Mouse (Mus musculus) forelimb bud, embryonic 11.5 days (tissue): ENCODE results near the gene Trpm8.

Source experiments
- DNase-seq: peaks from one replicate; pipeline ENCODE4 v3.0.0-alpha.2; 2012; ENCODE audit warnings: low read depth, low spot score

Gene Trpm8

DNA sequence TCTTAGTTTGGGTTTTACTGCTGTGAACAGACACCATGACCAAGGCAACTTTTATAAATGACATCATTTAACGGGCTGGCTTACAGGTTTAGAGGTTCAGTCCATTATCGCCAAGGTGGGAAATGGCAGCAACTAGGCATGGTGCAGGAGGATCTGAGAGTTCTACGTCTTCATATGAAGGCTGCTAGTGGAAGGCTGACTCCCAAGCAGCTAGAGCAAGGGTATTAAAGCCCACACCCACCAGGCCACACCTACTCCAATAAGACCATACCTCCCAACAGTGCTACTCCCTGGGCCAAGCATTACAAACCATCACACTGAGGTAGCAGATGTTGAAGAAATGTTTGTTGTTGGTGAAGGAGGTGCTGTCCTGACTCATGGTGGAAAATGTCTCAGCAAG lies 78.2 kb downstream of the Trpm8 start:
- no peak for DNase-seq

DNA sequence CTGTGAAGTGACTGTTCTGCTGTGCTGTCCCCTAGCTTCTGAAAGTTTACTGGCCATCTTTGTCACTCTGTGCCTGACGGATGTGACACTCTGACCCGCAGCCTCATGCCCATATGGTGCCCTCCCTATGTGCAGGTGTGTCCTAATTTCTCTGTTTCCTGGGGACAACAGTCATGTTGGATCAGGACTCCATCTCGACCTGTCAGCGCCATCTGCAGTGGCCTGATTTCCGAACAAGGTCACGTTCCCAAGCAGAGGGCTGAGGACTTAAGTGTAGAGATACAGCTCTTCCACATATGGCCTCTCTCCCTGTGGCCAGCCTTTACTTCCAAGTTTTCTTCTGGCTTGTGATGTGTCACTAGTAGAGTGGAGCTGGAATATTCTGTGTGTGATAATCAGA lies 79.2 kb downstream of the Trpm8 start:
- no peak for DNase-seq

DNA sequence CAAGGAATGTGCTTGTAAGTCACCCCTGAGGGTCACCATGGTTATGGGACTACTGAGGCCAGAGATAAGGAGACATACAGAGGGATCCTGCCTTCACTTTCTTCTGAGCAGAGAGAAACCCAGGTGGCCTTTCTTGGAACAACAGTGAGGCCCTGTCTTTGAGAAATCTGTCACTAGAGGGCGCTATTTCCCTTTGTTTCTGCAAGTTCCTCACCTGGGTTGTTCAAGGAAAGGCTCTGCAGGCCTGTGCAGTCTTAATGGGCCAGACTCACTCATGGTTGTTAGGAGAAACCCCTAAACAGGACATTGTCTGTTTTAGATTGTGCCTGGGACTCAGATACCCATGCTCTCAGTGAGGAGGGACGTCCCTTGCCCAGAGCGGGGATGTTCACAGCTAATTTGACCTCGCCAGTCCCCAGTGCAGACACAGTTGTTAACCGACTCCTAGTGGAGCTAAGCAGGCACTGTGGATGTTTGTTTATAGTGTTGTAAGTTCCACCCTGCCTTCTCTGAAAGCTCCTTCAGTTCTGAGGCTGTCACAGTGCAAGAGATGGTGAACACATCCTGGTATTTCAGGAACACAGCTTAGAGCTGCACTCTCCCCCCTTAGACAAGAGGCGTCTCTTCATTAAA lies 80.1 kb downstream of the Trpm8 start:
- peak; percentile 92 for DNase-seq

DNA sequence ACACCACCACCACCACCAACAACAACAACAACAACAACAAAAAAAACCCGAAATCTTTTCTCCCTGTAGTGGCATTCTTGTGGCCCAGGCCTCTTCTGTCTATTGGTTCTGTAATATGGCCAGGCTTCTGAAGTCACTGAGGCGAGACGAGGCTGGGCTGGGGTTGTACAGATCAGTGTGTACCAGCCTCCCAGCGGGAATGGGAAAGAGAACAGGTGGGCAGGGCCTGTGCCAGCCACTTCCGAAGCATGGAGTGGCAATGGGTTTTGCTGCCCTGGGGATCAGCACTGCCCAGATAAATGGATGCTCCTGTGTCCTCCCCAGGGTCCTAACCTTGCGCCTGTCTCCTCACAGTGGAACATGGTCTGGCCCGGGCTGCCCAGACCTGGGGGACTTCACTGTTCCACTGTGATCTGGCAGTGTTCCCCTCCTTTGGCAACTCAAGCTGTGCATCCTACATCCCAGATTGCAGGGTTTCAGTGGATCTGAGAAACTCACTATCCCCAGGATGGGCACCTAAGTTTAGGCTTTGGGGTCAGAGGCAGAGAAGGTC lies 80.7 kb downstream of the Trpm8 start:
- no peak for DNase-seq

DNA sequence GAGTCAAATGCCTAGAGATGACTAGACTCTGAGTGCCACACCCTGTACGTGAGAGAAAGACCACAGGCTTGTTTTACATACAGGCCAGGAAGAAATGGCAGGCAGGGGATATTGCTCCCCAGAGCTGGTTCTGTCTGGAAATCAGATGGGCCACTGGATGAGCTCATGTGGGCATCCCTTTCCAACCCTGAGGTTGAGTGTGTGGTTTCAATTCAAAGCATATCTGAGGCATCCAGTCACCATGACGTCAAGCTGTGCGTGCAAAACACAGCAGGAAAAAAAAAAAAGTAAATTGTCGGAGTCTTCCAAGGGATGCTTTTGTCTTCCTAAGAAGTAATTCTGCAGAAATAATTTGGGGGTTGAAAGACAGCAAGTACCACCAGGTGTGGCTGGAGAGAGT lies 83.6 kb downstream of the Trpm8 start:
- DNase-seq = no peak

DNA sequence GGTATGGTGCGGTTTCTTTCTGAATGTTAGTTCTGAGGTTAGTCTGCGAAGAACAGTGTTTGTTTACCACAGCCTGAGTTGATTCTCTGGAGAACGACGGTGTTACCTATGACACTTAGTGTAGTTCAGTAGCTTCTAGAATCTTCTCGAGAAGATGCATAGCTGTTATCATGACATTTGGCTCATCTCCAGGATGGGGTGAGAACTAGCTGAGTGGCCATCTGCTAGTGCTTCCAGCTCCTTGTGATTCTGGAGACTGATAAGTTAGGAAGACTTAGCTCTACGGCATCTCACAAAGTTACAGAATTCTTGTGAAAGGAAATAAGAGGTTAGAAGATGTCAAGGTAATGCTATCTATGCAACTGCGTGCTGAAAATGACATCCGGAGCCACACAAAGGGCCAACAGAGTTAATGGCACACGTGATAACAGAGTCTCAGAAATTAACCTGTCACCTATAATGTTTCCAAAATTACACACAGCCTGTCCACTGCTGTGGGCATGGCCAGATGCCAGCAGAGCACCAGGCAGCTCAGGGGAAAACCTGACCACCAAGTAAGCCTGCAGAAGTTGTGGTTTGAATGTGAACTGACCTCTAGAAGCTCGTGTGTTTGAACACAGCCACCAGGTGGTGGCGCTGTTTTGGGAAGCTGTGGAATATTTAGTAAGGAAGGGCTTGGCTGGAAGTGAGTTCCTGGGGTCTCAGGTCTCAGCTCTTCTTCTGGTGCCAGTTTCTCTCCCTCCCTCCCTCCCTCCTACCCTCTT lies 89.6 kb downstream of the Trpm8 start:
- no peak for DNase-seq

DNA sequence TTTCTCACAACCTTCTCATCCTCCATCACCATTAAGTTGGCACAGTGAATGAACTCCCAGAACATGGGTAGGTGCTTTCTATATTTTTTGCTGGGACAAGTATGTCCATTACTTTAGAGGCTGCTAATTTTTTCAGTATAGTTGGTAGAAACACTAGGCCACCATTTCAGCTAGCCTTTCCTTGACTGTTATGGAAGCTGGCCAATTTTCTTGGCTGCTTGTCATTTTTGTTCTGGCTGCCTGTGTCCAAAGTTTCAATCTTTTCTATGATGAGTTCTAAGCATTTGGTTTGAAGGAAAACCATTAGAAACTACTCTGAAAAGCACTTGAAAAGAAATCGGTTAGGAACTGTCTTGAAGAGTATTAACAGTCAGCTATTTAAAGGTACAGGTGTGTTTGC lies 101.0 kb downstream of the Trpm8 start:
- DNase-seq = no peak

DNA sequence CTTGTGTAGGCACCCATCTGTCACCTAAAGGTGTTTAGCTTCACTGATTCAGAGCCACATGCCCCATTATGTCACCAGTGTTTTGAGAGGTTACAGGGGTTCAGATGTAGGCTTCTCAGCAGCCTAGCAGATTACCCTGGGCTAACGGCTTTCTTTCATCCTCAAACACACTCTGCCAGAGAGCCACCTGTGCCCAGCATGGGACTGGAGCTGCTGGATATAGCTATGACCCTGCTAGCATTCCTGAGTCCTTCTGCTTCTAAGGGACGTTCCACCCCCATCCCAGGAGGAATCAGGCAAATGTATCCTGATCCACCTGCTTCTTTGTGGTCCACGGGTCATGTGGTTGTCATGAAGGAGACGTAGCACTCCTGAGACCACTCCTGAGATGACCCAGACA lies 114.2 kb downstream of the Trpm8 start:
- DNase-seq = no peak

DNA sequence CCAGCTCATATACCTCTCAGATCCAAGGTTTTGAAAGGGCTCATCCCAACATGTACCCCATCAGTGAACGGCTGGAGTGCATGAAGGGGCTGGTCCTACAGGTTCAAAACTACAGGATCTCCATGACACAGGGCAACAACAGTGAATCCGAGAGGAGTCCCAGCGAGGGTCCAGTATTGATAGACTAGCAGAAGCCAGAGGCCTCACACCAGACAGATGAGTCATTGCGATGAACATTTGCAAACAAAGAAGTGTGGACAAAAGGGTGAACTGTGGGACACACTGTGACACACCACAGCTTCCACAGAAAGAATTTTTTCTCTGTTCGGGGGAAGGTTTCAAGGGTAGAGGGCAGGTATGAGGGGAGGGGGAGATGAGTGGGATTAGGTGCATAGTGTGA lies 115.9 kb downstream of the Trpm8 start:
- no peak for DNase-seq

DNA sequence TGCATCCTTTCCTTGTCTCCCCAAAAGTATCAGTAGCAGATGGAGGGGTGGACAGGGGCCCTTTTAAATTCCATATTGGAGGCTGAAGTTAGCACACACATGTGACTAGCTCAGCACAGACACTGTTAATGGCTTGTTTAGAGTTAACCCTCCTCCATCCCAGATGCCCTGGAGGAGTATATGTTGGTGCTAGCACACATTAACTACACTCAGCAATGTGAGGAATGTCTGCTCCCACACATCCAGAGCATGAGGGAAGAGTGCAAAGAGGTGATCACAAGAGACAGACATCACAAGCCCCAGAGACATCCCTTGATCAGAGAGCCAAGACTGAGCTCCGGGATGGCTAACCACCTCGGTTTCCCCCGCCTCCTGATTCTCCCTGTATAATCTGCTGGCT lies 125.9 kb downstream of the Trpm8 start:
- DNase-seq = no peak

DNA sequence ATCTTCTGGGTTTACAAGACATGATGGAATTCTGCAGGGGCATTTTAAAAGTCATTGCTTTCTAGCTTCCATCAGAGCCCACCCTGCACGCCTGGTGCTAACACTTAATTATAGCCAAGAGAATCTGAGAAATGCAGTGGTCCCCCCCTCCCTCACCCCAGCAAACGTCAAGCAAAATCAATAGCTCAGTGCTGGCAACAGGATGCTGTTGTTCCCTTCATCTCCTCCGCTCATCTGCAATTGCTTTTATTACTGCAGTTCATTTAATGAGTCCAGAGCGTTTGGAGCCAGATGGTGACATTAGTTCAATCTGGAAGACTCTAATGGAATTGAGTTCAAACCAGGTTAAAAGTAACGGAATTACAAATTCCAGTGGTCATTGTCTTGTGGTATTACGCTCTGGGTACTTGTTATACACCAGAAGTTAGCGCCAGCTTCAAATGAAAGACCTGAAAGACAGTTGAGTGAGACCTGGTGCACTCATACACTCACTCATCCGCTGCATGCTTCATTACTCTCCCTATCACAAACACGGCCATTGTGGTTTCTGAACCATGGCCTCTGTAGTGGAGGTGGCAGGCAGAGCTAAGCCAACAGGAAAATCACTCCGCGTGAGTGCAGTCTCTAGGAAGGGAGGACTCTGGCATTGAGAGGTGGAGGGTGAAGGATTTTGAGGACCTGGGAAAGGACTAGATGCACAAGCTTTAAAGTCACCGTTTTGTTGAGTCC lies 128.8 kb downstream of the Trpm8 start:
- peak; percentile 19 for DNase-seq

DNA sequence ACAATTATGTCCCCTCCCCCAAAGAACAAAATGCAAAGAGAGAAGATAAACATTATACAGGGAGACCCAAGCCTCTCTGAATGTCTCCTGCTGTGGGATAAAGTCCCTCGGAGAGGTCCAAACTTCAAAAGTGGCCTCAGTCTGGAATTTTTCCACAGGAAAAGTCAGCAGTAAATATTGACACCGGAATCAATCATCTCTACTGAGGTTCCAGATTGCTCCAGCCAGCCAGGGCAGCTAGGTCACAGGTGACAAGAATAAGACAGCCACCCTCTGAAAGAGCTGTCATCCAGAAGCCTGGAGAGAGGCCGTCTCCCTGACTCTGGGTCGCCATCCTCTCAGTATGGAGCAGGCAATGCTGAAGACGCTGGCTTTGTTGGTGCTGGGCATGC lies 129.3 kb downstream of the Trpm8 start, which contains the start of gene Spp2:
Spp2 (plus strand) TSS at position 155 of the 392 bp plus-strand sequence.
- no peak for DNase-seq

DNA sequence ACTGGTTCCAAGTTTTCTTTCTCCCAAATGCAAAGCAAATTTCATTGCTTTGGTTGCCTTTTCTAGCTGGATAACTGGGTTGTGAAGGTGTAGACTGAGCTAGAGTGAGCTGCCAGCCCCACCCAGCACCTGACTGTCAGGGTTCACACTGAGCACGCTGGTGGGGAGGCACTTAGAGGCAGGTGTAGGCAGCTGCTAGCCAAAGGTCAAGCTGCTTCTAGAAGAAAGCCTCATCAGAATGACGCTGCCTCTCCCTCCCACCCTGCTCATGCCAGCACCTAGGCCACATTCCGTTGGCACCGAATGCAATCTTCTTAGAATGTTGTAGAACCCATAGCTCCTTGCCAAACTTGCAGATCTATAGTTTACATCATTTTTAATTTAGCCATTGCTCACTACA lies 130.9 kb downstream of the Trpm8 start:
- DNase-seq = no peak

DNA sequence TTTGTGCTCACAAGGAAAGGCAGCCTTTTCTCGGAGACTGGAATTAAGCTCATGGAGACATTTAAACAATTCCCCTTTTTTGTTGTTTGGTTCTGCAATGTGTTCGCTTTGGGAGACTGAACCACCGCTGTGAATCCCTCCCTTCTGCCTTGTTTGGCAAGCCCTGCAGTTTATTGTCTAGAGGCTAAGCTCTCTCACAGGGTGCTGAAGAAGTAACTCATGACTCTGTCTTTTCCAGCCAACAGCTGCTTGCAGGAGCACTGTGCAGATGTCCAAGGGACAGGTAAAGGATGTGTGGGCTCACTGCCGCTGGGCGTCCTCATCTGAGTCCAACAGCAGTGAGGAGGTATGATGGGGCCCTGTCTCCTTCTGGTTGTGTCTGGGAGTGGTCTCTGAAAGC lies 134.6 kb downstream of the Trpm8 start:
- no peak for DNase-seq

DNA sequence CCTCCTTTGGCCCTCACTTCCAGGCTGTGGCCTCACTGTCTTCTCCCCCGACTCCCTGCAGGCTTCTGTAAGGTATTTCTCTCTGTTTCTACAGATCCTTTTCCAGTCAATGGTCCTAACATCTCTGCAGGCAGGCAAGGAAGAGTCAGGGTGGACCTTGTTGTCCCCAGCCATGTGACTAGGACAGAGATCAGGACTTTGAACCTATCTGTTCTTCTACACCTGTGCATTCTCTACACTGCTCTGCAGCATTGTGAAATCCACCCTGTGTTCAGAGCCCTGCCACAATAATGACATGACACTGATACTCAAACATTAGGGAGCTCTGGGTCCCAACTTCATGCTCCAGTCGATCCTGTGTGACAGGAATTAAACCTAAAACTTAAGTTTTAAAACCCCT lies 141.5 kb downstream of the Trpm8 start:
- DNase-seq = no peak

DNA sequence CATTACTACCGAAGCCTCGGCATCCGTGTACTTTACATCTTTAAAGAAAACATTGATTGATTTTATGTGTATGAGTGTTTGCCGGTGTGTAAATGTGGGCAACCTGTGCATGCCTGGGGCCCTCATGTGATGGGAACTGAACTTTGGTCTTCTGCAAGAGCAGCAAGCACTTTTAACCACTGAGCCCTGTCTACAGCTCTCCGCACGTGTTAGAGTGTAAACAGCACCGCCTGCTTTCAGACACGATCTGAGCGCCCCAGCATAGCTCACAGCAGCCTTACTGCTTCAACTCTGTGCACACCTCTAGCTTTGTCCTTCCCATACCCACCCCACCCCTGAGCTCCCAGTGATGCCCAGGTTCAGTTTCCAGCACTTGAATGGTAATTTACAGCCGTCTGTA lies 144.6 kb downstream of the Trpm8 start:
- DNase-seq = no peak

DNA sequence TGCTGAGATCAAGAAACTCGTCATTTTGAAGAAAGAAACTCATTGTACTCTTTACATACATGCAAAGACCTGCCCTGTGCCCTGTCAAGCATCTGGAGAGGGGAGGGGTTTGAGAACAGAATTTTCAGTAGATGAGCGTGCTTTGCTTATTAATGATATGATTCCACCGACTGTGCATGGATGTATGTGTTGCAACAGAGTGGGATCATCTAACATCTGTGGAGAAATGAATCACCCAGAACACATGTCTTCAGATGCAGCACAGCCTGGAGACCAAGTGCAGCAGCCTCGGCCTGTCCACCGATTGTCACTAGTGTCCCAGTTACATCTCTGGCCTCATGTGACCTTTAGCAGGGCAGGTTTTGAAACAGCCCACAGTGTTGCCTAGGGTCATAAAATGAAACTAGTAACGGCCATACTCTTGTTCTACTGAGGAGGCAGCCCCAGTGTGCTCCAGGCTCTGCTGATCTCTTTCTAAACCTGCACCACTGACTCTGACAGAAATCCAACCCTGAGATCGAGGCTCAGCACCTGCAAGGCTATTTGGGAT lies 145.5 kb downstream of the Trpm8 start:
- no peak for DNase-seq

DNA sequence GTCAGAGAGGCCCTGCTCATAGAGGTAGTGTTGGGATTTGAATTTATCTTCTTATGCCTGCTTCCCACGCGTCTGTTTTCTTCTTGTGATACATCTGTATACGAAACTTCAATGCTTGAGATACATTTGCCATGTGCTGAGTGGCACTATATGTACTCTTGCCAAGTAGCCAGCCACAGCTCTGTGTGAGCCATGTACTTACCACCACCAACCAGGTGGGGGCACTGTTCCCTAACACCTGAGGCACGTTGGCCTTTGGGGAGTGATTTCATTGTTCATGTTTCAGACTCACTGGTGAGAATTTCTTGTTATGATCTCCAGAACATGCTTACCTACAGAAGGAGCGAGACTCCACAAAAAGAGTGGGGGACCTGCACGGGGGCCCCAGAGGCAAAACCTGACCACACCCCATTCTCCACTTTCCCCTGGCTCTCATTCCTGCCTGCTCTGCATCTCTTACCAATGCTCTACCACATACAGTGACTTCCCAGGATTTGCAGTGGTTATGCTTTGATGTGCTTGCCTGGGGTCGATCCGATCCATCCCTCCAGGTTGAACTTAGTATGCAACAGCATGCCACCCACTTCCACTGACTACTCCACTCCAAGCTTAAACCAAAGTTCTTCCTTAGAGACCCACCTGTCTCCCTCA lies 147.3 kb downstream of the Trpm8 start:
- DNase-seq = peak; percentile 82

DNA sequence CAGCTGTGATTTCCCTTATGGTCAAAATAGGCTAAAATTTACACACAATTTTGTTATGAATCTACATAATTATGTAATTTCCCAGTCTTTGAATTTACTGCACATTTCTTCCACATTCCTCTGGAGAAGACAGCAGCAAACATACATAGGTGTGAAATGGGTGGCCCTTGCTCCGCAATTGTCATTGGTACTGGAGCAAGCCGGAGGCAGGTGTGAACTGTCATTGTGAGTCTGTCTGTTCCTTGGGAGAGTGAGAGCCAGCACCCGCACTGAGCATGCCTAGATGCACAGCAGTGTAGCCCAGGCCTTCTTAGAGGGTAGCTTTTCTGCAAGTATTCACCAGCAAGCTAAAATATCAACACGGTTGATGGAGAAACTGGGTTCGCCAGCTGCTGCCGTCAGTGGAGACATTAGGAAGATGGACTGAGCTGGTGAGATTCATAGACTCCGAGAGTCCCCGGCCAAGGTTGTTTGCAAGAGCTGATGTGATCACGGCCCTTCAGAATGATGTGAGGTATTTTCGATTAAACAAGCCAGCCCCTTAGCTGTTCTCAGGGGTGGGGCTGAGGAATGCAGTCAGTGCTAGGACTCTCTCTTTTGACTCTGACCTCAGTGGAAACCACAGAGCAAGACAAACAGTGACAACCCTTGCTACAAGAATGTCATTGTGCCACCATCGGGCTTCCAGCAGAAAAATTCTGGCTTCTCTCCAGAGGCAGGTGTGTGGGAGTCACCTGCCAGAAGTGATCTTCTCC lies 150.7 kb downstream of the Trpm8 start:
- no peak for DNase-seq

DNA sequence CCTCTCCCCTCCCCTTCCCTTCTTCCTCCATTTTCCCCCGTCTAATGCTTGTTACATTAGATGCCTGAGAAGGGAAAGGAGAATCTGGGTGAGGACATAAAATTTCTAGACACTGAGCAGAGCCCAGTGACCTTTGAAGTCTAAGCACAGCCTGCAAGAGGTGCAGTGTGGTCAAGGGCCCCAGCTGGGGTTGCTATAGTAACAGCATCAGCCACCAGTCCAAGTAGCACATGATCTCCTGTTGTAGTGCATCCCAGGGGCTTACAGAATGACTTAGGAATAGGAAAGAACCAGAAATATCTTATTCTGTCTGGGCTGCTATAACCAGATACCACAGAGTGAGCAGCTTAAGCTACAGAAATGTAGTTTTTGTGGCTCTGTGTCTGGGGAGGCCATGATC lies 152.0 kb downstream of the Trpm8 start:
- no peak for DNase-seq

DNA sequence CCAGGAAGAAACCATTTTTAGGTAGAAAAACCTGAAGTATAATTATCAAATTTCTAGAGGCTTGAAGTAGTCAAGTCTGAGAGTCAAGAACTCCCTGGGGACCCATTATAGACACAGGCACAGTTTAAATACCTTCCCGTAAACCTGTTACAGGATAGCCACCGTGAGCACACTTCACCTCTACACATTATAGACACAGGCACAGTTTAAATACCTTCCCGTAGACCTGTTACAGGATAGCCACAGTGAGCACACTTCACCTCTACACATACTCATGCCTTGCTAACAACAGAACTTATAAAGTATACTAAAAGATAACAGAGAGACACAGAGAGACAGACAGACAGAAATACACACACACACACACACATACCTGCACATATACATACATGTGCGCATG lies 153.8 kb downstream of the Trpm8 start:
- DNase-seq = no peak
